Mouse (Mus musculus) midbrain, embryonic 15.5 days (tissue): ENCODE measurements around the gene Fabp3. TPM values are rescaled to one million over a fixed set of nuclear protein-coding genes. Genes with fewer than 3 reads are reported as not detected.
A peak's percentile ranks its signal among the peaks of the same experiment; 100 is the strongest.

Experiments used
- ATAC-seq: fragments of 200-750 bp; cut with Nextera tagmentation; replicated peaks from 2 replicates; pipeline ENCODE4 v1.8.0; 2017; ENCODE audit warnings: moderate TSS enrichment
- H3K27ac ChIP-seq: fragments of 300-500 bp; sonication (generic); 2 replicates; pipeline ENCODE4 v1.5.1; 2015; ENCODE audit warnings: mild to moderate bottlenecking, inconsistent platforms
- H3K27me3 ChIP-seq: fragments of 300-500 bp; sonication (generic); replicated peaks from 2 replicates; pipeline ENCODE4 v1.6.1; 2015; ENCODE audit warnings: inconsistent platforms
- H3K36me3 ChIP-seq: fragments of 300-500 bp; sonication (generic); replicated peaks from 2 replicates; pipeline ENCODE4 v1.6.1; 2015; ENCODE audit warnings: inconsistent platforms
- H3K4me1 ChIP-seq: fragments of 300-500 bp; sonication (generic); 2 replicates; pipeline ENCODE4 v1.6.1; 2015; ENCODE audit warnings: inconsistent platforms
- H3K4me2 ChIP-seq: fragments of 300-500 bp; sonication (generic); 2 replicates; pipeline ENCODE4 v1.6.1; 2015; ENCODE audit warnings: inconsistent platforms, mild to moderate bottlenecking, moderate library complexity
- H3K4me3 ChIP-seq: fragments of 300-500 bp; sonication (generic); 2 replicates; pipeline ENCODE4 v1.5.1; 2015; ENCODE audit warnings: mild to moderate bottlenecking, inconsistent platforms
- H3K9ac ChIP-seq: fragments of 300-500 bp; sonication (generic); 2 replicates; pipeline ENCODE4 v1.6.1; 2015; ENCODE audit warnings: mild to moderate bottlenecking, inconsistent platforms
- H3K9me3 ChIP-seq: fragments of 300-500 bp; sonication (generic); 2 replicates; pipeline ENCODE4 v1.6.1; 2016; ENCODE audit warnings: inconsistent platforms
- WGBS: fragments of 180-500 bp; shearing (Covaris S2); methylation state at CpG from one replicate; pipeline ENCODE4 v1.1.7; 2015; ENCODE audit warnings: mixed read lengths; 5-methylcytosine and 5-hydroxymethylcytosine counted together
- polyA plus RNA-seq: library from polyadenylated mRNA; unstranded; fragments of >200 nt; fragmentation: Nextera tagmentation; extraction: Ambion mirVana; gene quantifications from 2 replicates; pipeline ENCODE4 v1.2.1, GENCODE M21; 2015

The Fabp3 gene
- polyA plus RNA-seq, 1 experiment from 2014 or later, result 230 TPM

DNA sequence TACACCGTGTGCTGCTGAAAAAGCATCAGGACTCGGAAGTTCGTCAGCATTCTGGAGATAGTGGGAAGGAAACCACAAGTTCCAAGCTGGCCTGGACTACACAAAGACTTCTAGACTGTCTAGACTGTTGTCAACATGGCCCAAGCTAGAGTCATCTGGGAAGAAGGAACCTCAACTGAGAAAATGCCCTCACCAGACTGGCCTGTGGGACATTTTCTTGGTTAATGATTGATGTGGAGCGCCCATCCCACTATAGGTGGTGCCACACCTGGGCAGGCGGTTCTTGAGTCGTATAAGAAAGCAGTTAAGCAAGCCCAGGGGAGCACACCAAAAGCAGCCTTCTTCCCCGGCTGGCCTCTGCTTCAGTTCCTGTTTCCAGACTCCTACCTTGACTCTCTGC lies 44.2 kb downstream of the Fabp3 start:
- Histone ChIP-seq H3K4me3 (no peak overlapping the region), H3K27me3 (no peaks in the 10 kb centered on the region), H3K36me3 (peaks cover 11% of the 10 kb centered on the region), H3K4me2 (no peak overlapping the region), H3K27ac (no peak overlapping the region), H3K9me3 (no peaks in the 10 kb centered on the region), H3K4me1 (no peaks in the 10 kb centered on the region), H3K9ac (no peak overlapping the region)
- 93% methylated on average over 7 of the region's 7 CpGs for WGBS
- ATAC-seq, result no peak

DNA sequence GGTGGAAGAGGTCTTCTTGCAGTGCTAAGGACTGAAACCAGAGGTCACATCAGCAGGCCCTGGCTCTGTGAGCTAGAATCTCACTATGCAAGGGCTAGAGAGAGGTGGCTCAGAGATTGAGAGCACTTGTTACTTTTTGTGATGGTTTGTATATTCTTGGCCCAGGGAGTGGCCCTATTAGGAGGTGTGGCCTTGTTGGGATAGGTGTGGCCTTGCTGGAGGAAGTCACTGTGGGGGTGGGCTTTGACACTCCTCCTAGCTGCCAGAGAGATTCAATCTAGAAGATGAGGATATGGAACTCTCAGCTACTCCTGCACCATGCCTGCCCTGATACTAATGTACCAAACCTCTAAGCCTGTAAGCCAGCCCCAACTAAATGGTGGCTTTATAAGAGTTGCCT lies 49.6 kb downstream of the Fabp3 start:
- H3K9me3 ChIP-seq, result no peaks in the 10 kb centered on the region
- no peak for ATAC-seq

DNA sequence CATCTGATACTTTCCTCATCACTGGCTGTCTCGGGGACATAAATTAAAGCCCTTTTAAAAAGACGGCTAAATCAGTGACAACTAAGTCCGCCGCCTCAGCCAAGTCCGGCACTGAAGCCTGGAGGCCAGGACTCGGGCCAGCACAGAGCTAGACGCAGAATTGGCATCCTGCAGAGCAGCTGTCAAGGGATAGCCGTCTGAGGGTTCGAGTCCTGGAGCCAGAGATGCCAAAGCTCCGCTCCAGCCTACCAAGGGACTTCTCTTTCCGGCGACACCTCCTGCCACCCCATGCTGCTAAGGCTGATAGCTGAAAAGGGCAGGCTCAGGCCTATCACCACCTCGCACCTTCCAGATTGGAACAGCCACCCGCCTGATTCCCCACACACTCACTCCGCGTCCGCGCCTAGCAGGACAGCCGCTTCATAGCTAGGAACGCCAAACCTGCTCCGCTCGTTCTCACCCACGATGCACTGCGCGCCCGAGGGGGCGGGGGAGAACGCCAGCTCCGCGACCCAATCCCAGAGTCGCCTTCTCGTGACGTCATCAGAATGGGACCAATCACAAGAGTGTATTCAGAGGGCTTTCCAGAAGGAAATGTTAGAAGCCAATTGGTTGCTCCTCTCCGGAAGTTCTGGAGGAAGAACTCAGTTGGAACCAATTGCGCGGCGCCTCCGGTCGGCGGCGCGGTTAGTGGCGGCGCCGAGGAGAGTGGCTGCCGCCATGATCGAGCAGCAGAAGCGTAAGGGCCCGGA lies 51.3 kb downstream of the Fabp3 start, which contains the start of the genes Zcchc17 and Snrnp40:
Gene Zcchc17 (minus strand): TSS at position 458 of the 752 bp plus-strand sequence.
Gene Snrnp40 (plus strand): TSS at position 647 of the 752 bp plus-strand sequence.
- Histone ChIP-seq H3K4me2 (peak within 1 kb of the TSS; percentile 87), H3K9ac (peak within 1 kb of the TSS; percentile 80), H3K27ac (peak within 1 kb of the TSS; percentile 84), H3K9me3 (no peaks in the 10 kb centered on the region), H3K27me3 (no peaks in the 10 kb centered on the region), H3K36me3 (peaks cover 9% of the 10 kb centered on the region), H3K4me1 (peaks cover 28% of the 10 kb centered on the region), H3K4me3 (peak within 1 kb of the TSS; percentile 87)
- peak; percentile 99 for ATAC-seq
- WGBS, result under 1% methylated on average over 49 of the region's 49 CpGs

More for the DNA sequence above, 49.6 kb downstream of the Fabp3 start:
- Histone ChIP-seq H3K4me1 (peaks cover 28% of the 10 kb centered on the region), H3K9ac (no peak overlapping the region), H3K4me2 (no peak overlapping the region), H3K27me3 (no peaks in the 10 kb centered on the region), H3K27ac (no peak overlapping the region), H3K36me3 (peaks cover 5% of the 10 kb centered on the region; the same call in 1 of the 2 replicates), H3K4me3 (no peak overlapping the region)

DNA sequence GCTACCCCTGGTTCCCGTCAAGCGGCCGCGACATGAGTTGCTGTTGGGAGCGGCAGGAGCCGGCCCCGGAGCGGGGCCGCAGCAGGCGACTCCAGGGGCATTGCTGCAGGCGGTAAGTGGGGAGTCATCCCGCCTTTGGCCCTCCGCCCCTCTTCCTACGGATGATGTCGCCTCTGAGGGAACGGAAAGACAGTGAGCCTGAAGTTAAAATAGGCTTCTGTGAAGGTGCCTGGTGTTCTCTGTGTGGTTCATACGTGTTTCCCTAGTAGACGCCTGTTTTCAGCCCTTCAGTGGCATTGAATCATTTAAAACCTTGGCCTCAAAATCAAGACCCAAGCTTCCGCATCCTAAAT lies 51.8 kb downstream of the Fabp3 start:
- ATAC-seq, result peak; percentile 63

More for the DNA sequence above, 51.8 kb downstream of the Fabp3 start:
- peak overlapping the region; percentile 77 for H3K4me2 ChIP-seq
- peak overlapping the region; percentile 84 for H3K27ac ChIP-seq
- H3K4me3 ChIP-seq, result peak overlapping the region; percentile 87
- peaks cover 28% of the 10 kb centered on the region for H3K4me1 ChIP-seq
- peaks cover 14% of the 10 kb centered on the region for H3K36me3 ChIP-seq
- no peaks in the 10 kb centered on the region for H3K27me3 ChIP-seq
- H3K9me3 ChIP-seq, result no peaks in the 10 kb centered on the region
- peak overlapping the region; percentile 78 for H3K9ac ChIP-seq
- WGBS, result 1% methylated on average over 19 of the region's 19 CpGs

Other genes starting within 250 kb of the Fabp3 start
- 68.1 and 75.5 TPM in 2 replicates for gene Pef1, start 206.0 kb upstream of the Fabp3 start, polyA plus RNA-seq
- gene Hcrtr1, start 169.2 kb upstream of the Fabp3 start, polyA plus RNA-seq, result 3.3 and 3.6 TPM in 2 replicates
- 5.1 and 6.4 TPM in 2 replicates for gene Tinagl1, start 133.5 kb upstream of the Fabp3 start, polyA plus RNA-seq
- gene Gm853, start 86.2 kb upstream of the Fabp3 start, polyA plus RNA-seq, result 0.06 and 0.08 TPM in 2 replicates
- 42.9 and 50.3 TPM in 2 replicates for gene Serinc2, start 29.4 kb upstream of the Fabp3 start, polyA plus RNA-seq
- gene Gm10570, start 79 bp downstream of the Fabp3 start, polyA plus RNA-seq, result 1.0 and 1.4 TPM in 2 replicates
- 83.5 and 84.1 TPM in 2 replicates for gene Zcchc17, start 51.3 kb downstream of the Fabp3 start, polyA plus RNA-seq
- 106 and 110 TPM in 2 replicates for gene Snrnp40, start 51.5 kb downstream of the Fabp3 start, polyA plus RNA-seq